ENCODE assay signal across 9 mouse cellular contexts in genomic region chr9:21166516-21166915, GRCm38 (mm10). TPM values are rescaled to one million over a fixed set of nuclear protein-coding genes. Genes with fewer than 3 reads are reported as not detected.
A peak's percentile ranks its signal among the peaks of the same experiment; 100 is the strongest.
DNase-seq lines count a peak whose midpoint lies in the region; ATAC-seq and TF ChIP-seq lines count a peak whose summit lies in the region.
"Had no signal": no experiment of that assay in that cellular context is flagged by ENCODE, and none has a peak within 500 bp of the region (broad histone marks: within the 10 kb centered on the region; RNA-seq: fewer than 3 reads in every experiment).

No protein-coding gene starts in this region.

- H3K9me3 ChIP-seq in heart, embryonic 15.5 days (replicated peaks) = no peaks in the 10 kb centered on the region
- H3K9me3 ChIP-seq in MEL (replicated peaks; ENCODE audit: insufficient read depth, low read length) = no peaks in the 10 kb centered on the region
- no peaks in the 10 kb centered on the region for H3K9me3 ChIP-seq in hindbrain, embryonic 12.5 days (replicated peaks)
- H3K9me3 ChIP-seq in midbrain, embryonic 12.5 days = no peaks in the 10 kb centered on the region
- H3K9me3 ChIP-seq: G1E had no signal

- H3K9ac ChIP-seq in heart, embryonic 15.5 days = peak overlapping the region; percentile 73; the same call in 1 of the 2 replicates
- H3K9ac ChIP-seq in MEL (ENCODE audit: control insufficient read depth, low read depth, low read length, poor library complexity, severe bottlenecking) = peak overlapping the region; percentile 82
- H3K9ac ChIP-seq in hindbrain, embryonic 12.5 days = no peak overlapping the region
- no peak overlapping the region for H3K9ac ChIP-seq in midbrain, embryonic 12.5 days (replicated peaks)

- peak overlapping the region; percentile 97 for H3K4me2 ChIP-seq in heart, embryonic 15.5 days
- H3K4me2 ChIP-seq in hindbrain, embryonic 12.5 days (replicated peaks) = peak overlapping the region; percentile 75
- peak overlapping the region; percentile 59; the same call in 1 of the 2 replicates for H3K4me2 ChIP-seq in midbrain, embryonic 12.5 days (replicated peaks)

- DNase-seq in heart, adult 8-10 months (ENCODE audit: low spot score) = no peak
- DNase-seq in MEL (ENCODE audit: low read depth, low spot score) (no peak), adipocyte (ENCODE audit: low spot score) (no peak)
- DNase-seq in natural killer cell, adult 2 months (ENCODE audit: low spot score in 2 of 2) = no peak
- DNase-seq in right cerebral cortex, adult 18-20 months = no peak

- WGBS in heart, embryonic 15.5 days = 31% methylated on average over 3 of the region's 3 CpGs
- 30% methylated on average over 3 of the region's 3 CpGs for WGBS in hindbrain, embryonic 12.5 days
- WGBS in midbrain, embryonic 12.5 days = 43% methylated on average over 3 of the region's 3 CpGs

- H3K27ac ChIP-seq in heart, embryonic 15.5 days = no peak overlapping the region
- peak overlapping the region; percentile 79 for H3K27ac ChIP-seq in MEL (ENCODE audit: control insufficient read depth, low read depth, low read length)
- H3K27ac ChIP-seq in hindbrain, embryonic 12.5 days = no peak overlapping the region
- H3K27ac ChIP-seq in midbrain, embryonic 12.5 days (replicated peaks) = no peak overlapping the region

- no peak for TF ChIP-seq CTCF in MEL (IDR thresholded peaks at IDR 0.05 in 2 of 3, conservative IDR thresholded peaks at IDR 0.05 in 1 of 3; ENCODE audit: control insufficient read depth in 1 of 3, insufficient read depth in 1 of 3, low read depth in 2 of 3, low read length in 3 of 3, poor library complexity in 1 of 3, severe bottlenecking in 1 of 3)

- peaks cover 55% of the 10 kb centered on the region for H3K4me1 ChIP-seq in heart, embryonic 15.5 days (replicated peaks)
- H3K4me1 ChIP-seq in MEL (ENCODE audit: control insufficient read depth in 1 of 2, insufficient read depth in 2 of 2, low read length in 2 of 2) = peaks cover 13 to 34% of the 10 kb centered on the region in 2 experiments
- H3K4me1 ChIP-seq in hindbrain, embryonic 12.5 days = peaks cover 30% of the 10 kb centered on the region
- H3K4me1 ChIP-seq in midbrain, embryonic 12.5 days = peaks cover 30% of the 10 kb centered on the region

- no peak for ATAC-seq in heart, embryonic 15.5 days (replicated peaks; ENCODE audit: insufficient number of reproducible peaks, insufficient read depth, low FRiP score, low read depth)
- ATAC-seq in hindbrain, embryonic 12.5 days (ENCODE audit: low FRiP score) = no peak
- no peak for ATAC-seq in midbrain, embryonic 12.5 days (ENCODE audit: low FRiP score, low read depth)

- peaks cover 49% of the 10 kb centered on the region for H3K27me3 ChIP-seq in heart, embryonic 15.5 days
- H3K27me3 ChIP-seq in MEL (ENCODE audit: control insufficient read depth in 1 of 2, insufficient read depth in 2 of 2, low read length in 2 of 2) = no peaks in the 10 kb centered on the region
- H3K27me3 ChIP-seq in hindbrain, embryonic 12.5 days = peaks cover 62% of the 10 kb centered on the region
- peaks cover 70% of the 10 kb centered on the region for H3K27me3 ChIP-seq in midbrain, embryonic 12.5 days

- H3K4me3 ChIP-seq in heart, embryonic 15.5 days = peak overlapping the region; percentile 67
- peak overlapping the region; percentile 71 to 81 for H3K4me3 ChIP-seq in MEL (ENCODE audit: control insufficient read depth in 1 of 2, insufficient read depth in 1 of 2, low read depth in 2 of 2, low read length in 2 of 2)
- peak overlapping the region; percentile 43; the same call in 1 of the 2 replicates for H3K4me3 ChIP-seq in hindbrain, embryonic 12.5 days
- peak overlapping the region; percentile 41; the same call in 1 of the 2 replicates for H3K4me3 ChIP-seq in midbrain, embryonic 12.5 days

- peaks cover 29% of the 10 kb centered on the region for H3K79me2 ChIP-seq in MEL (ENCODE audit: control insufficient read depth, insufficient read depth, low read length, poor library complexity)

- H3K36me3 ChIP-seq in heart, embryonic 15.5 days = no peaks in the 10 kb centered on the region
- peaks cover 0 to 21% of the 10 kb centered on the region in 2 experiments; a peak in 2 of 4 replicates for H3K36me3 ChIP-seq in MEL (ENCODE audit: control insufficient read depth in 1 of 2, insufficient read depth in 2 of 2, low read length in 2 of 2)
- no peaks in the 10 kb centered on the region for H3K36me3 ChIP-seq in hindbrain, embryonic 12.5 days
- no peaks in the 10 kb centered on the region for H3K36me3 ChIP-seq in midbrain, embryonic 12.5 days
- H3K36me3 ChIP-seq: G1E had no signal

- no peak for TF ChIP-seq RAD21 in MEL (IDR thresholded peaks at IDR 0.05; ENCODE audit: low read depth, low read length)

- no peak for TF ChIP-seq EP300 in MEL (IDR thresholded peaks at IDR 0.05; ENCODE audit: low read depth in 1 of 2, low read length in 2 of 2)

- TF ChIP-seq POLR2A in MEL (IDR thresholded peaks at IDR 0.05; ENCODE audit: control insufficient read depth in 1 of 2, insufficient read depth in 1 of 2, low read depth in 1 of 2, low read length in 2 of 2, poor library complexity in 1 of 2) = no peak; a peak in 2 of 4 replicates

TF ChIP-seq in MEL, 35 proteins besides CTCF, POLR2A, EP300 and RAD21:
- TF ChIP-seq MAZ (IDR thresholded peaks at IDR 0.05; ENCODE audit: low read depth, low read length) = no peak
- no peak for TF ChIP-seq ZC3H11A (IDR thresholded peaks at IDR 0.05; ENCODE audit: low read depth, low read length)
- TF ChIP-seq GATA1 (IDR thresholded peaks at IDR 0.05; ENCODE audit: low read depth, low read length) = no peak; the same call in 1 of the 2 replicates
- TF ChIP-seq E2F4 (IDR thresholded peaks at IDR 0.05; ENCODE audit: borderline replicate concordance, low read depth, low read length) = no peak
- no peak for TF ChIP-seq NRF1 (IDR thresholded peaks at IDR 0.05; ENCODE audit: insufficient read depth, low read depth, low read length, poor library complexity, severe bottlenecking)
- TF ChIP-seq MAFK (IDR thresholded peaks at IDR 0.05; ENCODE audit: borderline replicate concordance, low read depth, low read length) = no peak
- no peak for TF ChIP-seq NELFE (IDR thresholded peaks at IDR 0.05; ENCODE audit: low read depth, low read length)

RNA-seq across cellular contexts. Expression of gene Pde4a, which starts 1.0 kb away (rescaled TPM):
- polyA plus RNA-seq in heart, embryonic 15.5 days (2015; fragmentation: Nextera tagmentation; extraction: Ambion mirVana) = 13.0 and 13.5 TPM in 2 replicates
- 10 to 100 TPM; 48.5 to 75.4 (median 62.1) TPM for total RNA-seq in heart, adult 8-10 months (2022)
- 13.8 and 16.6 TPM in 2 replicates for total RNA-seq in MEL (2012; rRNA removed)
- 10 to 100 TPM; 45.6 to 53.9 TPM for polyA plus RNA-seq in MEL (2012; ENCODE audit: insufficient read depth in 1 of 2, insufficient read length in 2 of 2, low read depth in 1 of 2, low replicate concordance in 2 of 2, missing spikeins in 1 of 2)
- polyA plus RNA-seq in hindbrain, embryonic 12.5 days (2016; fragmentation: Nextera tagmentation; extraction: Ambion mirVana) = 11.4 and 11.7 TPM in 2 replicates
- polyA plus RNA-seq in midbrain, embryonic 12.5 days (2016; fragmentation: Nextera tagmentation; extraction: Ambion mirVana) = 11.3 and 11.5 TPM in 2 replicates

RNA-seq across cellular contexts. Expression of gene Cdc37, which starts 16.7 kb away (rescaled TPM):
- 203 and 229 TPM in 2 replicates for polyA plus RNA-seq in heart, embryonic 15.5 days (2015; fragmentation: Nextera tagmentation; extraction: Ambion mirVana)
- 100 to 1,000 TPM; 138 to 170 (median 157) TPM for total RNA-seq in heart, adult 8-10 months (2022)
- 751 and 779 TPM in 2 replicates for total RNA-seq in MEL (2012; rRNA removed)
- 1,000 to 10,000 TPM in 1 of 2 experiments, 100 to 1,000 TPM in 1; 914 to 1,631 TPM for polyA plus RNA-seq in MEL (2012; ENCODE audit: insufficient read depth in 1 of 2, insufficient read length in 2 of 2, low read depth in 1 of 2, low replicate concordance in 2 of 2, missing spikeins in 1 of 2)
- 271 and 274 TPM in 2 replicates for polyA plus RNA-seq in hindbrain, embryonic 12.5 days (2016; fragmentation: Nextera tagmentation; extraction: Ambion mirVana)
- 278 and 283 TPM in 2 replicates for polyA plus RNA-seq in midbrain, embryonic 12.5 days (2016; fragmentation: Nextera tagmentation; extraction: Ambion mirVana)

RNA-seq across cellular contexts. Expression of gene Tyk2, which starts 35.5 kb away (rescaled TPM):
- 12.2 and 16.6 TPM in 2 replicates for polyA plus RNA-seq in heart, embryonic 15.5 days (2015; fragmentation: Nextera tagmentation; extraction: Ambion mirVana)
- total RNA-seq in heart, adult 8-10 months (2022) = 1 to 10 TPM; 8.6 to 9.1 (median 8.7) TPM
- total RNA-seq in MEL (2012; rRNA removed) = 43.8 and 45.6 TPM in 2 replicates
- polyA plus RNA-seq in MEL (2012; ENCODE audit: insufficient read depth in 1 of 2, insufficient read length in 2 of 2, low read depth in 1 of 2, low replicate concordance in 2 of 2, missing spikeins in 1 of 2) = 10 to 100 TPM in 1 of 2 experiments, not detected in 1; 63.3 TPM
- 16.3 and 18.1 TPM in 2 replicates for polyA plus RNA-seq in hindbrain, embryonic 12.5 days (2016; fragmentation: Nextera tagmentation; extraction: Ambion mirVana)
- 12.8 and 14.1 TPM in 2 replicates for polyA plus RNA-seq in midbrain, embryonic 12.5 days (2016; fragmentation: Nextera tagmentation; extraction: Ambion mirVana)

Comparison
In these comparisons a context has a peak if more than half of its experiments do, and no peak if none do; other contexts are left out.
1. H3K9ac ChIP-seq: peak in heart, embryonic 15.5 days (single experiment) and MEL (single experiment); none in hindbrain, embryonic 12.5 days (single experiment) and midbrain, embryonic 12.5 days (single experiment).
2. Peak in every context shown above with its lines, with median percentiles within 50 percentile points of each other: H3K4me2 ChIP-seq and H3K4me3 ChIP-seq.